Mouse (Mus musculus): Measurements from ENCODE around the gene Ap1s2. TPM values are rescaled to one million over a fixed set of nuclear protein-coding genes. Genes with fewer than 3 reads are reported as not detected.

Ap1s2 gene
- 53.5 and 60.3 TPM in 2 replicates for polyA plus RNA-seq (2016; fragmentation: Nextera tagmentation; extraction: Ambion mirVana)

- no peaks in the 10 kb centered on the region for H3K36me3 ChIP-seq
- WGBS = 23% methylated on average over 80 of the region's 80 CpGs
- no peaks in the 10 kb centered on the region for H3K27me3 ChIP-seq (replicated peaks)
- H3K4me3 ChIP-seq = peak within 1 kb of the TSS; percentile 57
- peak within 1 kb of the TSS; percentile 52 for H3K4me2 ChIP-seq (replicated peaks)
- peak within 1 kb of the TSS; percentile 64 for H3K9ac ChIP-seq
- peak; percentile 99 for ATAC-seq (ENCODE audit: low FRiP score, low read depth)
- peak within 1 kb of the TSS; percentile 74 for H3K27ac ChIP-seq
- H3K4me1 ChIP-seq = no peaks in the 10 kb centered on the region
- no peaks in the 10 kb centered on the region for H3K9me3 ChIP-seq
Measured at GRCm38 (mm10) chrX:163908337-163909250, at the start of gene Ap1s2. Ap1s2 (plus strand) TSS chrX:163909017.

DNA sequence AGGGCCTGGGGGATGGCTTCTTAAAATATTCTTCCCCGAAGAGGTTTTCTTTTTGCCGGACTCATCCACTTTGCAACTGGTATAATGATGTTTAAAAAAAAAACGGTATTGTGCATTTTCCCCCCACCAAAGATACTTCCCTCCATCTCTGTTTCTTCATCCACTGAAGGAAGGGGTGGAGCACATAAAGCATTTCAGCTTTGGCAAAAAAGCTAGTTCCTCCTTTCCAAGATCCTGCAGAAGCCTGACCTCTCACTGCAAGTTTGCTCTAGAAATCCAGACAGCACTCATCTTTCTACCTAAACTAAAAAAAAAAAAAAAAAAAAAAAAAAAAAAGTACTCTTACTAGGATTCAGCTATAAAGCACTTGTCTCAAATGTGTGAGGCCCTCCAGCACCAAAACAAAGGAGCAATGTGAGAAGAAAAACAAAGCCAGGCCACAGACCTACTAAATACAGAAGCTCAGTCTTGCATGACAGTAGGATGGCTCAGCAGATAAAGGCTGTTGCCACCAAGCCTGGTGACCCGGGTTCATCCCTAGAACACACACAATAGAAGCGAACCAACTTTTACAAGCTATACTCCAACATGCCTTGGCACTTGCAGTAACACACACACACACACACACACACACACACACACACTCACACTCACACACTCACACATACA lies 41.0 kb upstream of the Ap1s2 start:
- Histone ChIP-seq H3K9me3 (no peaks in the 10 kb centered on the region), H3K27ac (no peak overlapping the region), H3K27me3 (replicated peaks) (no peaks in the 10 kb centered on the region), H3K4me2 (replicated peaks) (no peak overlapping the region), H3K9ac (no peak overlapping the region), H3K4me3 (no peak overlapping the region), H3K36me3 (no peaks in the 10 kb centered on the region), H3K4me1 (no peaks in the 10 kb centered on the region)
- 54% methylated on average over 5 of the region's 5 CpGs for WGBS
- ATAC-seq (ENCODE audit: low FRiP score, low read depth) = no peak

- WGBS = 79% methylated on average over 11 of the region's 11 CpGs
- ATAC-seq (ENCODE audit: low FRiP score, low read depth) = no peak
Measured at GRCm38 (mm10) chrX:163868659-163869278, 40.0 kb upstream of the Ap1s2 start.

DNA sequence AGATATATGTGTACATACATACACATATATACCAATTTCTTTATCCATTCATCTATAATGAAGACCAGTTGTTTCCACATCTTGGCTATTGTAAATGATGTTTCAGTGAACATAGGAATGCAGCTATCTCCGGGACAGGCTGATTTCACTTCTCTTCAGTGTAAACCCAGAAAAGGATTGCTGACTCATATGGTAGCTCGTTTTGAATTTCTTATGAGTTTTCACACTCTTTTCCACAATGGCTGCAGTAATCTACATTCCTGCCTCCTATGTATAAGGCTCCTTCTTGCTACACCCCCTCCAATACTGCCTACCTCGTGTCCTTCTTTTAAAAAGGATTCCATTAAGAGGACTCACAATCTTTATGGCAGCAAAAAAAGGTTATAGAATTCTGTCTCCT lies 32.9 kb upstream of the Ap1s2 start:
- ATAC-seq (ENCODE audit: low FRiP score, low read depth) = no peak
- H3K9me3 ChIP-seq = no peaks in the 10 kb centered on the region
- no peak overlapping the region for H3K4me2 ChIP-seq (replicated peaks)
- no peaks in the 10 kb centered on the region for H3K36me3 ChIP-seq
- H3K4me1 ChIP-seq = no peaks in the 10 kb centered on the region
- no peak overlapping the region for H3K4me3 ChIP-seq
- H3K9ac ChIP-seq = no peak overlapping the region
- H3K27ac ChIP-seq = no peak overlapping the region
- WGBS = 88% methylated on average over 3 of the region's 3 CpGs
- no peaks in the 10 kb centered on the region for H3K27me3 ChIP-seq (replicated peaks)

More at GRCm38 (mm10) chrX:163868659-163869278, 40.0 kb upstream of the Ap1s2 start:
- Histone ChIP-seq H3K4me2 (replicated peaks) (no peak overlapping the region), H3K9ac (no peak overlapping the region), H3K27ac (no peak overlapping the region), H3K4me1 (no peaks in the 10 kb centered on the region), H3K27me3 (replicated peaks) (no peaks in the 10 kb centered on the region), H3K4me3 (no peak overlapping the region), H3K9me3 (no peaks in the 10 kb centered on the region), H3K36me3 (no peaks in the 10 kb centered on the region)

- H3K9me3 ChIP-seq = no peaks in the 10 kb centered on the region
- H3K4me3 ChIP-seq = no peak overlapping the region
- no peaks in the 10 kb centered on the region for H3K27me3 ChIP-seq (replicated peaks)
- no peaks in the 10 kb centered on the region for H3K4me1 ChIP-seq
- no peak overlapping the region for H3K4me2 ChIP-seq (replicated peaks)
- H3K9ac ChIP-seq = no peak overlapping the region
- ATAC-seq (ENCODE audit: low FRiP score, low read depth) = no peak
- H3K27ac ChIP-seq = no peak overlapping the region
- no peaks in the 10 kb centered on the region for H3K36me3 ChIP-seq
- WGBS = 53% methylated on average over 4 of the region's 4 CpGs
Measured at GRCm38 (mm10) chrX:163876636-163877035, 32.2 kb upstream of the Ap1s2 start.

- Histone ChIP-seq H3K36me3 (no peaks in the 10 kb centered on the region), H3K27me3 (replicated peaks) (no peaks in the 10 kb centered on the region), H3K4me1 (no peaks in the 10 kb centered on the region), H3K4me3 (no peak overlapping the region), H3K9ac (no peak overlapping the region), H3K27ac (no peak overlapping the region), H3K4me2 (replicated peaks) (no peak overlapping the region), H3K9me3 (no peaks in the 10 kb centered on the region)
- 78% methylated on average over 6 of the region's 6 CpGs for WGBS
- no peak for ATAC-seq (ENCODE audit: low FRiP score, low read depth)
Measured at GRCm38 (mm10) chrX:163879039-163879438, 29.8 kb upstream of the Ap1s2 start.

DNA sequence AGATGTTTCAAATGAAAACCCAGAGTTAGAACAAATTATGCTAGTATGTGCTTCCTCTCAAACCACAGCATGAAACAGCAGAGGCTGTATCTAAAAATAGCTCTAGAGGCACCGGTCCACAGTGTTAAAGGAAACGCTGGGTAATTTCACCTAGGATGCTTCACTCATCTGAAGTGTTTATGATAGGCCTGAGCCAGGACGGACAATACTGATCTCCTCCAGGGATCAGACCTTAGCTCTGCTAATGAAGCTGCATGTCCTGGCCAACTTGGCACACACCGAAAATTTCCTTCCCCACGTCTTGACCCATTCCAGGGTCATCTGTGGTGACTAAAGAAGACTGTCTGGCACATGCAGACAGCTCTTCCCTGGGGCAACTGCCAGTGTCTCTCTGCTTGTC lies 29.4 kb upstream of the Ap1s2 start:
- no peak overlapping the region for H3K4me2 ChIP-seq (replicated peaks)
- no peaks in the 10 kb centered on the region for H3K9me3 ChIP-seq
- ATAC-seq (ENCODE audit: low FRiP score, low read depth) = no peak
- no peaks in the 10 kb centered on the region for H3K36me3 ChIP-seq
- WGBS = 74% methylated on average over 5 of the region's 5 CpGs
- no peak overlapping the region for H3K4me3 ChIP-seq
- H3K27ac ChIP-seq = no peak overlapping the region
- H3K9ac ChIP-seq = no peak overlapping the region
- H3K4me1 ChIP-seq = no peaks in the 10 kb centered on the region
- no peaks in the 10 kb centered on the region for H3K27me3 ChIP-seq (replicated peaks)

DNA sequence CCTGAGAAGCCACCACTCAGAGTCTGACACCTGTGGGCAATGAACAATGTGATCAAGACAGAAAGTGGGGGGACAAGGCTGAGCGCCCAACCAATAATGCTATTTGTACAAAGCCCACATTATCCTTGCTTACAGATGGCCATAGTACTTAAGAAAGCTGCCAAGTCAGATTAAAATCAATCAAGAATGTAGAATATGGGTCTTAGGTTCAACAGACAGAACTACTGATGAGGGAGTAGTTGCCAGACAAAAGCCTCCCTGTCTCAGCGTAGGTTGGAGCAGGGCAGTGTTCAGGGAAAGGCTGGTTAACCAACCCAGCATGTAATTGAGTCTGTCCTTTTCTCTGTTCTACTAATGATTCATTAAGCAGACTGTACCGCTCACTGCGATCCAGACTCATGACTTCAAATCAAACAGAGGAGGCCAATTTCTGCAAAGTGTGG lies 23.3 kb upstream of the Ap1s2 start:
- Histone ChIP-seq H3K9me3 (no peaks in the 10 kb centered on the region), H3K4me2 (replicated peaks) (no peak overlapping the region), H3K36me3 (no peaks in the 10 kb centered on the region), H3K9ac (no peak overlapping the region), H3K4me1 (no peaks in the 10 kb centered on the region), H3K4me3 (no peak overlapping the region), H3K27ac (no peak overlapping the region), H3K27me3 (replicated peaks) (no peaks in the 10 kb centered on the region)
- 49% methylated on average over 4 of the region's 4 CpGs for WGBS
- peak; percentile 74 for ATAC-seq (ENCODE audit: low FRiP score, low read depth)

- WGBS = 88% methylated on average over 1 of the region's 1 CpGs
- Histone ChIP-seq H3K27ac (no peak overlapping the region), H3K27me3 (replicated peaks) (0 out of 2 replicates have a peak, but pooled peaks cover 3% of the 10 kb centered on the region), H3K9ac (no peak overlapping the region), H3K36me3 (no peaks in the 10 kb centered on the region), H3K4me1 (no peaks in the 10 kb centered on the region), H3K9me3 (no peaks in the 10 kb centered on the region), H3K4me2 (replicated peaks) (no peak overlapping the region), H3K4me3 (no peak overlapping the region)
- ATAC-seq (ENCODE audit: low FRiP score, low read depth) = no peak
Measured at GRCm38 (mm10) chrX:163897354-163897753, 11.5 kb upstream of the Ap1s2 start.

GRCm38 (mm10) chrX:163899431-163900020 lies 9.3 kb upstream of the Ap1s2 start:
- Histone ChIP-seq H3K27me3 (replicated peaks) (0 out of 2 replicates have a peak, but pooled peaks cover 3% of the 10 kb centered on the region), H3K4me2 (replicated peaks) (no peak overlapping the region), H3K9me3 (no peaks in the 10 kb centered on the region), H3K4me1 (no peaks in the 10 kb centered on the region), H3K4me3 (no peak overlapping the region), H3K36me3 (no peaks in the 10 kb centered on the region), H3K9ac (no peak overlapping the region), H3K27ac (no peak overlapping the region)
- WGBS = 66% methylated on average over 5 of the region's 5 CpGs
- ATAC-seq (ENCODE audit: low FRiP score, low read depth) = no peak

GRCm38 (mm10) chrX:163906861-163907260 lies 2.0 kb upstream of the Ap1s2 start:
- H3K4me1 ChIP-seq = no peaks in the 10 kb centered on the region
- H3K36me3 ChIP-seq = no peaks in the 10 kb centered on the region
- H3K27me3 ChIP-seq (replicated peaks) = no peaks in the 10 kb centered on the region
- H3K27ac ChIP-seq = no peak overlapping the region
- no peaks in the 10 kb centered on the region for H3K9me3 ChIP-seq
- 86% methylated on average over 2 of the region's 2 CpGs for WGBS
- no peak for ATAC-seq (ENCODE audit: low FRiP score, low read depth)
- H3K4me3 ChIP-seq = no peak overlapping the region
- no peak overlapping the region for H3K9ac ChIP-seq
- H3K4me2 ChIP-seq (replicated peaks) = no peak overlapping the region

GRCm38 (mm10) chrX:163908003-163908336 lies 847 bp upstream of the Ap1s2 start:
- Histone ChIP-seq H3K36me3 (no peaks in the 10 kb centered on the region), H3K4me2 (replicated peaks) (peak overlapping the region; percentile 52), H3K27me3 (replicated peaks) (no peaks in the 10 kb centered on the region), H3K9ac (0 out of 2 replicates have a peak overlapping the region, but pooled peaks have one; percentile 10), H3K9me3 (no peaks in the 10 kb centered on the region), H3K4me1 (no peaks in the 10 kb centered on the region), H3K27ac (no peak overlapping the region), H3K4me3 (peak overlapping the region; percentile 57)
- WGBS = 28% methylated on average over 8 of the region's 8 CpGs
- ATAC-seq (ENCODE audit: low FRiP score, low read depth) = no peak

All from neural tube, embryonic 12.5 days (tissue).